Mouse (Mus musculus): Measurements from ENCODE around the gene Kif22. TPM values are rescaled to one million over a fixed set of nuclear protein-coding genes. Genes with fewer than 3 reads are reported as not detected.

Kif22 gene
- polyA plus RNA-seq, 1 experiment from 2014 or later: 24.6 TPM

DNA sequence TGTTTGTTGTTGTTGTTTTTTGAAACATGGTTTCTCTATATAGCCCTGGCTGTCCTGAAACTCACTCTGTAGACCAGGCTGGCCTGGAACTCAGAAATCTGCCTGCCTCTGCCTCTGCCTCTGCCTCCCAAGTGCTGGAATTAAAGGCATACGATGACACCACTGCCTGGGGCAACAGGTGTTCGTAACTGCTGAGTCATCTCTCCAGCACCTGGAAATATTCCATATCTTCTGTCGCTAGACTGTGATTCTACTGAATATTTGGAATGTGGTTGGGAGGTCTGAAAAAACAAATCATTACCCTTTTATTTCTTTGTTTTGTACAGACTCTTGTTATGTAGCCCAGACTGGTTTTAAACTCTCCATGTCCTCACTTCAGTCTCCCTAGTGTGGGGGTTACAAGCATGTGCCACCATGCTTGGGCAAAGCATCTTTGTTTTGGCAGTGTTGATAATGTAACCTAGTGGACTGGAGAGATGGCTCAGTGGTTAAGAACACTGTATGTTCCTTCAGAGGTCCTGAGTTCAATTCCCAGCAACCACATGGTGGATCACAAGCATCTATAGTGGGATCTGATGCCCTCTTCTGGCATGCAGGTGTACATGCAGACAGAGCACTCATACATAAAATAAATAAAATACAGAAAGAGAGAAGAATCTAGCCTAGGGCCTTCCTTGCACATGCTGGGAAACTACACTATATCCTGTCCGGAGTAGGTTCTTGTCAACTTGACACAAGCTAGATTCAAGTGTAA, 38.0 kb downstream of the Kif22 start:
- no peaks in the 10 kb centered on the region for H3K27me3 ChIP-seq (ENCODE audit: control insufficient read depth, insufficient read depth, low read length)

GRCm38 (mm10) chr7:127003620-127004019, 38.7 kb downstream of the Kif22 start:
- no peak overlapping the region for H3K9ac ChIP-seq
- no peaks in the 10 kb centered on the region for H3K27me3 ChIP-seq (ENCODE audit: control insufficient read depth, insufficient read depth, low read length)
- no peak overlapping the region for H3K27ac ChIP-seq
- H3K9me3 ChIP-seq (ENCODE audit: control insufficient read depth, low read length): no peaks in the 10 kb centered on the region
- ATAC-seq (ENCODE audit: low FRiP score) (no peak), DNase-seq (ENCODE audit: low spot score) (no peak)
- H3K36me3 ChIP-seq (replicated peaks; ENCODE audit: control insufficient read depth, insufficient read depth): no peaks in the 10 kb centered on the region
- H3K4me1 ChIP-seq (replicated peaks; ENCODE audit: control insufficient read depth, insufficient read depth, low read length): no peaks in the 10 kb centered on the region; the same call in 1 of the 2 replicates
- WGBS: 93% methylated on average over 5 of the region's 5 CpGs
- no peak overlapping the region for H3K4me2 ChIP-seq (replicated peaks)
- no peak overlapping the region for H3K4me3 ChIP-seq (replicated peaks; ENCODE audit: low read length)

More for the DNA sequence above, 38.0 kb downstream of the Kif22 start:
- 92% methylated on average over 4 of the region's 4 CpGs for WGBS
- no peak for ATAC-seq (ENCODE audit: low FRiP score)
- Histone ChIP-seq H3K9me3 (ENCODE audit: control insufficient read depth, low read length) (no peaks in the 10 kb centered on the region), H3K27ac (no peak overlapping the region), H3K9ac (no peak overlapping the region), H3K4me1 (replicated peaks; ENCODE audit: control insufficient read depth, insufficient read depth, low read length) (no peaks in the 10 kb centered on the region; the same call in 1 of the 2 replicates), H3K36me3 (replicated peaks; ENCODE audit: control insufficient read depth, insufficient read depth) (no peaks in the 10 kb centered on the region), H3K4me2 (replicated peaks) (no peak overlapping the region), H3K4me3 (replicated peaks; ENCODE audit: low read length) (no peak overlapping the region)
- DNase-seq (ENCODE audit: low spot score): no peak

GRCm38 (mm10) chr7:126999568-126999967, 42.7 kb downstream of the Kif22 start:
- no peaks in the 10 kb centered on the region for H3K4me1 ChIP-seq (replicated peaks; ENCODE audit: control insufficient read depth, insufficient read depth, low read length)
- DNase-seq (ENCODE audit: low spot score): no peak
- no peaks in the 10 kb centered on the region for H3K36me3 ChIP-seq (replicated peaks; ENCODE audit: control insufficient read depth, insufficient read depth)
- ATAC-seq (ENCODE audit: low FRiP score): no peak
- WGBS: 86% methylated on average over 10 of the region's 10 CpGs
- no peak overlapping the region for H3K4me3 ChIP-seq (replicated peaks; ENCODE audit: low read length)
- no peak overlapping the region for H3K27ac ChIP-seq
- H3K4me2 ChIP-seq (replicated peaks): no peak overlapping the region
- H3K9ac ChIP-seq: no peak overlapping the region
- no peaks in the 10 kb centered on the region for H3K9me3 ChIP-seq (ENCODE audit: control insufficient read depth, low read length)
- no peaks in the 10 kb centered on the region for H3K27me3 ChIP-seq (ENCODE audit: control insufficient read depth, insufficient read depth, low read length)

DNA sequence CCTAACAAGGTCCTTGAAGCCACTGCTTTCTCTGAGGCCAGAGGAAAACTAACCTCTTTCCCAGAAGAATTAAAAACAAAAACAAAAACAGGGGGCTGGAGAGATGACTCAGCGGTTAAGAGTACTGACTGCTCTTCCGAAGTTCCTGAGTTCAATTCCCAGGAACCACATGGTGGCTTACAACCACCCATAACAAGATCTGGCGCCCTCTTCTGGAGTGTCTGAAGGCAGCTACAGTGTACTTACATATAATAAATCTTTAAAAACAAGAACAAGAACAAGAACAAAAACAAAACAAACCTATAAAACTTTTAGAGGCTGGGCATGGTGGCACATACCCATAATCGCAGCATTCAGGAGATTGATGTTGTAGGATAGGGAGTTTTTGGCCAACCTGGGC, 45.8 kb downstream of the Kif22 start:
- H3K4me3 ChIP-seq (replicated peaks; ENCODE audit: low read length): no peak overlapping the region
- 82% methylated on average over 4 of the region's 4 CpGs for WGBS
- no peak for ATAC-seq (ENCODE audit: low FRiP score)
- no peaks in the 10 kb centered on the region for H3K27me3 ChIP-seq (ENCODE audit: control insufficient read depth, insufficient read depth, low read length)
- H3K9ac ChIP-seq: no peak overlapping the region
- no peak overlapping the region for H3K4me2 ChIP-seq (replicated peaks)
- no peak overlapping the region for H3K27ac ChIP-seq
- no peak for DNase-seq (ENCODE audit: low spot score)
- no peaks in the 10 kb centered on the region for H3K9me3 ChIP-seq (ENCODE audit: control insufficient read depth, low read length)
- H3K36me3 ChIP-seq (replicated peaks; ENCODE audit: control insufficient read depth, insufficient read depth): no peaks in the 10 kb centered on the region
- no peaks in the 10 kb centered on the region for H3K4me1 ChIP-seq (replicated peaks; ENCODE audit: control insufficient read depth, insufficient read depth, low read length)

GRCm38 (mm10) chr7:126988816-126989215, 53.5 kb downstream of the Kif22 start:
- no peak for ATAC-seq (ENCODE audit: low FRiP score)
- Histone ChIP-seq H3K4me1 (replicated peaks; ENCODE audit: control insufficient read depth, insufficient read depth, low read length) (no peaks in the 10 kb centered on the region), H3K36me3 (replicated peaks; ENCODE audit: control insufficient read depth, insufficient read depth) (no peaks in the 10 kb centered on the region), H3K9ac (no peak overlapping the region), H3K4me2 (replicated peaks) (no peak overlapping the region), H3K9me3 (ENCODE audit: control insufficient read depth, low read length) (no peaks in the 10 kb centered on the region), H3K27me3 (ENCODE audit: control insufficient read depth, insufficient read depth, low read length) (no peaks in the 10 kb centered on the region), H3K4me3 (replicated peaks; ENCODE audit: low read length) (no peak overlapping the region), H3K27ac (no peak overlapping the region)
- DNase-seq (ENCODE audit: low spot score): no peak
- 75% methylated on average over 8 of the region's 8 CpGs for WGBS

DNA sequence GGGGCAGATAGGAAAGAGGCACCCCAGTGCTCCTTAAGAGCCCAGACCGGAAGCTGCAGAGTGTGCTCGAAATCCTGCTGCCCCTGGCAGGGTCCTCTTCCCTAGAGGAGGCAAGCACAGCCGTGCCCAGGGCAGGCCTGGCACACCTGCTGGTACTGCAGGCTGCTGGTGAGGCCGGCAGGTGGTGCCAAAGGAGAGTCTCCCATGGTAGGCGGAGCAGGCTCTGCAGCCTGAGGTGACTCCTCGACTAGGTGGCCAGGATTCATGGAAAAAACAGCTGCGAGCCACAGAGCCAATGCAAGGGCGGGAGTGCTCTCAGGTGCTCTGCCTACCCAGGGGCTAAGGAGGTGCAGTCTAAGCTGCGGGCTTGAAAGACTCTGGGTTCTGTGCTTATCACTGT, 56.0 kb downstream of the Kif22 start:
- DNase-seq (ENCODE audit: low spot score) (no peak), ATAC-seq (ENCODE audit: low FRiP score) (no peak)
- H3K27me3 ChIP-seq (ENCODE audit: control insufficient read depth, insufficient read depth, low read length): no peaks in the 10 kb centered on the region
- H3K36me3 ChIP-seq (replicated peaks; ENCODE audit: control insufficient read depth, insufficient read depth): 0 out of 2 replicates have a peak, but pooled peaks cover 4% of the 10 kb centered on the region
- H3K27ac ChIP-seq: no peak overlapping the region
- H3K9ac ChIP-seq: no peak overlapping the region
- H3K4me3 ChIP-seq (replicated peaks; ENCODE audit: low read length): no peak overlapping the region
- no peak overlapping the region for H3K4me2 ChIP-seq (replicated peaks)
- no peaks in the 10 kb centered on the region for H3K9me3 ChIP-seq (ENCODE audit: control insufficient read depth, low read length)
- no peaks in the 10 kb centered on the region for H3K4me1 ChIP-seq (replicated peaks; ENCODE audit: control insufficient read depth, insufficient read depth, low read length)
- WGBS: 52% methylated on average over 9 of the region's 9 CpGs

GRCm38 (mm10) chr7:126984667-126985444, 57.4 kb downstream of the Kif22 start:
- no peaks in the 10 kb centered on the region for H3K4me1 ChIP-seq (replicated peaks; ENCODE audit: control insufficient read depth, insufficient read depth, low read length)
- peaks cover 19% of the 10 kb centered on the region for H3K36me3 ChIP-seq (replicated peaks; ENCODE audit: control insufficient read depth, insufficient read depth)
- ATAC-seq (ENCODE audit: low FRiP score): no peak
- no peak overlapping the region for H3K27ac ChIP-seq
- no peaks in the 10 kb centered on the region for H3K27me3 ChIP-seq (ENCODE audit: control insufficient read depth, insufficient read depth, low read length)
- H3K4me2 ChIP-seq (replicated peaks): no peak overlapping the region
- 66% methylated on average over 10 of the region's 10 CpGs for WGBS
- H3K9ac ChIP-seq: no peak overlapping the region
- no peak for DNase-seq (ENCODE audit: low spot score)
- H3K4me3 ChIP-seq (replicated peaks; ENCODE audit: low read length): no peak overlapping the region
- H3K9me3 ChIP-seq (ENCODE audit: control insufficient read depth, low read length): no peaks in the 10 kb centered on the region

- peaks cover 37% of the 10 kb centered on the region for H3K36me3 ChIP-seq (replicated peaks; ENCODE audit: control insufficient read depth, insufficient read depth)
- no peak overlapping the region for H3K27ac ChIP-seq
- H3K4me2 ChIP-seq (replicated peaks): no peak overlapping the region
- ATAC-seq (ENCODE audit: low FRiP score) (no peak), DNase-seq (ENCODE audit: low spot score) (no peak)
- no peaks in the 10 kb centered on the region for H3K4me1 ChIP-seq (replicated peaks; ENCODE audit: control insufficient read depth, insufficient read depth, low read length)
- no peak overlapping the region for H3K4me3 ChIP-seq (replicated peaks; ENCODE audit: low read length)
- H3K27me3 ChIP-seq (ENCODE audit: control insufficient read depth, insufficient read depth, low read length): no peaks in the 10 kb centered on the region
- WGBS: 87% methylated on average over 7 of the region's 7 CpGs
- no peaks in the 10 kb centered on the region for H3K9me3 ChIP-seq (ENCODE audit: control insufficient read depth, low read length)
- H3K9ac ChIP-seq: no peak overlapping the region
Observed at GRCm38 (mm10) chr7:126983113-126983512, 59.2 kb downstream of the Kif22 start.

DNA sequence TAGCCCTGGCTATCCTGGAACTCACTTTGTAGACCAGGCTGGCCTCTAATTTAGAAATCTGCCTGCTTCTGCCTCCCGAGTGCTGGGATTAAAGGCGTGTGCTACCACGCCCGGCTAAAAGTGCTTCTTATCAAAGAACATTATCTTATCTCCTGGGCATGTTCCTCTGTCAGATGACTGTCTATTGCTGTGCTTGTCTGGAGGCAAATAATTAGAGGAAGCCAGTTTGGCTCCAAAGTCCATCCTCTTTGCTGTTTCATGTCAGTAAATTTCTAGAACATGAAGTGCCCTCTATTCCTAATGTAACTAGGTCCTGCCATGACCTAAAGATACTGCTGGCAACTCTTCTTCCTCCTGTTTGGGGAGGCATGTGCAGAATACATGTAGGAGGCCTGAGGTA, 60.2 kb downstream of the Kif22 start:
- Histone ChIP-seq H3K4me2 (replicated peaks) (no peak overlapping the region), H3K27me3 (ENCODE audit: control insufficient read depth, insufficient read depth, low read length) (no peaks in the 10 kb centered on the region), H3K4me3 (replicated peaks; ENCODE audit: low read length) (no peak overlapping the region), H3K4me1 (replicated peaks; ENCODE audit: control insufficient read depth, insufficient read depth, low read length) (peaks cover 5% of the 10 kb centered on the region; the same call in 1 of the 2 replicates), H3K9me3 (ENCODE audit: control insufficient read depth, low read length) (no peaks in the 10 kb centered on the region), H3K9ac (no peak overlapping the region), H3K27ac (no peak overlapping the region), H3K36me3 (replicated peaks; ENCODE audit: control insufficient read depth, insufficient read depth) (peaks cover 39% of the 10 kb centered on the region)
- DNase-seq (ENCODE audit: low spot score): no peak
- no peak for ATAC-seq (ENCODE audit: low FRiP score)
- 99% methylated on average over 4 of the region's 4 CpGs for WGBS

Data from hindbrain, embryonic 14.5 days (tissue).